Mouse (Mus musculus): Measurements from ENCODE around the gene Ppp2r2c.

Gene Ppp2r2c

DNA sequence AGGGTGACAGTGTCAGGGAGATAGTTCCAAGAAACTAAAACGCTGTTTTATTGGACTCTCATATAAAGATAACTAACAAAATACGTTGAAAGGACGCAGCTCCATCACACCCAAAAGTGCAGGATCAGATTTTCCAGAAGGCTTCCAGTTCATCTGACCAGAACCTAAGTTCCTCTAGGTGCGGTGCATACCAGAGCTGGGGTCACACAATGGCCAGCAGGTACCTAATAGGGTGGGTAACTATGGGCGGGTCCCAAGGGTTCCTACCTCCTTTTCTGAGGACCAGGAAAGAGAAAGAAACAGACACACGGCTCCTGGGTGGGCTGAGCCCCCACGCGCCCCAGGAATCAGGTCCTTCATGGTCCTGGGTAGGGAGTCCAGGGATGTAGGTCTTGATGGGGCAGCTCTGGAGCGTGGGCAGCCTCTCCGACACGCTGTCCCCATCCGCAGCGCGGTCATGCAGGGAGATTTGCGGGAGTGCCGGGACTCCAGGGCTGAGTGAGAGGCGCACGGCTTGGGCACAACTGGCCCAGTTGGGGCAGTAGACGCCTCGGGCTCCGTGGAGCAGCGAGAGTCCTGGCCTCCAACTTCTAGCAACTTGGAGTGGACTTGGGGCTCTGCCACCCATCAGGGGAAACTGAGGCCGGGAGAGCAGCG is 119.9 kb downstream of the Ppp2r2c start:
- DNase-seq (ENCODE audit: low spot score) = peak; percentile 11

DNA sequence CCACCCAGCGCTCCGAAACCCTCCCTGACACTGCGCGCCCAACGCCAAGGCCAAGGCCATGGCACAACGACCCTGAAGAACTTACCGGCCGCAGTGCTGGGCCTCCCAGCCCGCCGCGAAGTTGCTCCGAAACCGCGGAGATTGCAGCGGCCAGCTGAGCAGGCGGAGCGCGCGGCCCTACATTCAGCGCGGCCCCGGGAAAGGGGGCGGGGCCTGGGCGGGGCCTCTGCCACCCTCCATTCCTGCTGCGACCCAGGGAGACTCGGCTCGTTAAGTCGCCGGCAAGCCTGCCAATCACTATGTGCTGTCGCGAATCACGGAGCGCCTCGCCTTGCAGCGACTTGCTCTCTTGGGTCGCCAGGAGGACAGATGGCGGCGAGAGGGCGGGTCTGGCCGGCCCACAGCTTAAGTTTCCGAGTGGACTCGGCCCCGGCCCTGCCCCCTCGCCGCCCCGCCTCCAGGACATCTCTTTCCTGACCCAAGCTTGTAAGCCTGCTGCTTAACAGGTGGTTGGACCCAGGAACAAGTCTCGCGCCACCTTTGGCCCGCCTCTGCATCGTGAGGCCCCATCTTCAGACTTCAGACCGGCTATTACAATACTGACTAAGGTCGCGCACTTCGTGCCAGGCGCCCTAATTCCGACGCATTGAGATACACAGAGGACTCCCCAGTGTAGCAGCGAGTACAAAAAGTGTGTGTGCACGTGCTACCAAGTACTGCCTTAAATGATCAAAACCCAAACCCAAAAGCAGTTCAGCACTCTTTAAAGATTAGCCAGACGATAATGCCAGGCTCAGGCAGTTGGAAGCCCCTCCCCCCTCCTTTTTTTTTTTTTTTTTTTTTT is 120.7 kb downstream of the Ppp2r2c start, which contains the start of gene Wfs1:
Wfs1 (minus strand) TSS at position 425 of the 844 bp plus-strand sequence.
- peak; percentile 98 for DNase-seq (ENCODE audit: low spot score)

DNA sequence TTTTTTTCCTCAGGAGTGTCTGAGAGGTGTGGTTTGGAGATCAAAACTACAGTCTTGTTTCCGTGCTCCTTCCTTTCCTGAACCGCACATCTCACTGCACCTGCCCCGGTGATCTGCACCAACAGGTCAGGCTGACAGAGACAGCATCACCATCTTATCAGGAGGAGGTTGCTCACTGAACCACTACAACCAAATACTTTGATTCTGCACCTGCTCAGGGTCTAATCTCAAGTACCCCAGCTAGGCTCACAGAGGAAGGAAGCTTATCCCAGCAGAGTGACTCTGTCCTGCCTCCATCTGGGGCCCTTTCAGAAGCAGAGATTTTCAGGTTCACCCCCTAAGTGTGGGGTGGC is 121.3 kb downstream of the Ppp2r2c start:
- DNase-seq (ENCODE audit: low spot score) = no peak

DNA sequence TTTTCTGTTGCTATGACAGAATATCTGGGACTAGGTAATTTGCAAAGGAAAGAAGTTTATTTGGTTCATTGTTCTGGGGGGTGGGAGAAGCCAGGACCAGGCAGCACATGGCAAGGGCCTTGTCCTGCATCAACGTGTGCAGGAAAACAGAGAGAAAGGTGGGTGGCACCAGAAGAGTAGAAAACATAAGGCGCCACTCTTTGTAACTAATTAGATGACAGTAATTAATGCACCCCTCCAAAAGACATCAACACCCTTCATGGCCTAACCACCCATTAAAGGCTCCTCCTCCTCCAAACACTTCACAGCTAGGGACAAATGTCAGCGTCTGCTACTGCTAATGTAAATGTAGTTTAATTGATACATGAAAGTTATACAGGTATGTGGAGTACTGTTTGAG is 121.9 kb downstream of the Ppp2r2c start:
- DNase-seq (ENCODE audit: low spot score) = no peak

- no peak for DNase-seq (ENCODE audit: low spot score)
Observed at GRCm38 (mm10) chr5:36990631-36991350, 122.5 kb downstream of the Ppp2r2c start.

- DNase-seq (ENCODE audit: low spot score) = no peak
Observed at GRCm38 (mm10) chr5:36996410-36996809, 128.1 kb downstream of the Ppp2r2c start.

- no peak for DNase-seq (ENCODE audit: low spot score)
Observed at GRCm38 (mm10) chr5:36997996-36998395, 129.7 kb downstream of the Ppp2r2c start.

DNA sequence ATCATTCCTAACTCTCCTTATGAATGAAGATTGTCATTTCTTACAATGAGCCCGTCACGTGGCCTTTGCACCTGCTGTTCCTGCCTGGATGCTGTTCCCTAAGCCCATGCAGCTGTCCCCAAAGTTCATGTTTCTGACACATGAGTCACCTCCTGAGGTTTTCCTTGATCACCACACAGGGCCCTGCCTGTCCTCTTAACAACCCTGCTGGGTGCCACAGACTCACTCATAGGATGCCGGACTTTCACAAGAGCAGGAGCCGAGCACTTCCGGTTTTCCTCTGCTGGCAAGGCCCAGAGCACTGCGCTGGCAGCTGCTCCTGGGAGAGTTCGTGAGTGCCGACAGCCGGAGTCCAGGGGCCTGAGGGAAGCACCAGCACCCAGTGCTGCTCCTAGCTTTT is 132.7 kb downstream of the Ppp2r2c start:
- DNase-seq (ENCODE audit: low spot score) = no peak

DNA sequence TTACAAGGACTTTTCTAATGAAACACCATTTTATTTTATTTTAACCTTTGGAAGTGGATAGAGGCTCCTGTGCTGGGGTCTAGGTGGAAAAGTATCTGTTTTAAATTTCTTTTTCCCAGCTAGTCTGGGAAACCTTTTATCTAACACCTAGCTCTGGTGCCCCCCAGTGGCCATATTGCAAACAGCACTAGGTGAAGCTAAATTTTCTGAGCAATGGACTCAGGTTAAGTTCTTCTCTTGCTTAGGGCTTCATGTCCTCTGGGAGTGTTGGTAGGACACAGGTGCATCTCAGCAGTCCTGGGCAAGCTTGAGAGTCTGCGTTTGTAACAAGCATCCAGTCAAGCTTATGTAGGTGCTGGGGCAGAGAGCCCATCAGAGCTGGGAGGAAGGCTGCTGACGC is 133.7 kb downstream of the Ppp2r2c start:
- DNase-seq (ENCODE audit: low spot score) = peak; percentile 75

Data from urinary bladder, postnatal 14 days (tissue).